Mouse (Mus musculus) G1E (cell line): ENCODE measurements around the gene Mark2.

Experiments
- CTCF ChIP-seq: IDR thresholded peaks from 2 replicates; pipeline ENCODE4 v1.5.1; 2012; ENCODE audit warnings: low read depth, low read length, inconsistent platforms, mixed read lengths
- GATA1 ChIP-seq: IDR thresholded peaks from 2 replicates; pipeline ENCODE4 v1.6.1; 2012; ENCODE audit warnings: borderline replicate concordance, low read length, inconsistent platforms, mixed read lengths
- GATA2 ChIP-seq: IDR thresholded peaks from 2 replicates; pipeline ENCODE4 v1.6.1; 2012; ENCODE audit warnings: low read depth, low read length, inconsistent platforms, borderline replicate concordance
- POLR2AphosphoS5 ChIP-seq: IDR thresholded peaks from 2 replicates; pipeline ENCODE4 v1.6.1; 2012; ENCODE audit warnings: low read depth, low read length, inconsistent platforms; ENCODE audit not compliant: insufficient replicate concordance
- TAL1 ChIP-seq: conservative IDR thresholded peaks from 2 replicates; pipeline ENCODE4 v1.6.1; 2012; ENCODE audit warnings: low read depth, low read length, inconsistent platforms, mixed read lengths

DNA sequence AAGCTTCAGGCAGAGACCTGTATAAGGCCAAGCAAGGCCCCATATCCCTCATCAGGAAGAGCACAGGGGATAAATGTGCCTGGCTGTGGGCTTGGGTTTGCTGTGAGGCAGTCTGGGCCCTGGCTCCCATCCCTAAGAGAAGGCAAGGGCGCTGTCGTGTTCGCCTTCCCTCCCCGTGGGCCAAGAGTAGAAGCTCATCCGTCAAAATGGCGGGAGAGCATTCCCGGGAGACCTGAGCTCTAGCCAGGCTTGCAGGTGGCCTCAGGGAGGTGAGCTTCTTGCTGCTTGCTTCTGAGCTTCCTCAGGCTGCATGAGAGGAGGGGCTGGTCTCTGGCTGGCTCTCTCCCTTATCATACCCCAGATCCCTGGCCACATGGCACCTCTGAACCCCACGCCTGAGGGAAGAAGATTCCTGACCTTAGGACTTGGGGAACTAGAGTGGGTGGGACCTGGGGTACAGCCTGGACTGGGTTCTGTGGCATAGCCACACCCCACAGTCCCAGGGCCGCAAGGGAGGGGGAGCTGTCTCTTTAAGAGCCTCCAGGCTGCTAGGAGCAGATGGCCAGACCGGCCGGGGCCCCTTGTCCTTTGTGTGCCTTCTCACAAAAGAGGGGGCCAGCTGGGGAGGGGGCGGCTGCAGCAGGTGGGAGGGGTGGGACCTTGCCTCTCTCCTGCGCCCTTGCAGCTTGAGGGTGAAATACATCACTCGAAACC lies 76.0 kb downstream of the Mark2 start:
- TF ChIP-seq CTCF (no peak), POLR2AphosphoS5 (no peak), GATA1 (no peak), TAL1 (no peak), GATA2 (no peak)
